Mouse (Mus musculus) naive thymus-derived CD4-positive, alpha-beta T cell, adult 5 months (primary cell): Measurements from ENCODE around the gene Gm12184. TPM values are rescaled to one million over a fixed set of nuclear protein-coding genes. Genes with fewer than 3 reads are reported as not detected.

Experiments
- polyA plus RNA-seq: library from polyadenylated mRNA; unstranded; fragments of 100-300 nt; shearing (Covaris generic); gene quantifications from one replicate; pipeline ENCODE4 v1.2.1, GENCODE M21; 2017

Gene Gm12184
- 7.6 TPM for polyA plus RNA-seq

GRCm38 (mm10) chr11:48825979-48826751 is at the start of gene Gm12184, which contains the start of gene Trim7:
Gm12184 (minus strand) TSS chr11:48826655.
Trim7 (plus strand) TSS chr11:48826140.

GRCm38 (mm10) chr11:48871201-48871772 is 44.8 kb upstream of the Gm12184 start, which contains the start of gene Irgm1:
Irgm1 (minus strand) TSS chr11:48871683.

GRCm38 (mm10) chr11:48816800-48817665 is 9.4 kb downstream of the Gm12184 start, which contains the start of gene Trim41:
Trim41 (minus strand) TSS chr11:48817353.

GRCm38 (mm10) chr11:48799921-48800701 is 26.3 kb downstream of the Gm12184 start, which contains the start of gene Rack1:
Rack1 (plus strand) TSS chr11:48800332.

Other genes starting within 250 kb of the Gm12184 start
- gene Rack1, start 26.3 kb downstream of the Gm12184 start, polyA plus RNA-seq = 728 TPM
- gene Trim41, start 9.3 kb downstream of the Gm12184 start, polyA plus RNA-seq = 0.92 TPM
- not detected for gene Trim7, start 515 bp downstream of the Gm12184 start, polyA plus RNA-seq
- gene Irgm1, start 45.0 kb upstream of the Gm12184 start, polyA plus RNA-seq = 68.5 TPM
- 0.91 TPM for gene Gm5431, start 75.6 kb upstream of the Gm12184 start, polyA plus RNA-seq
- 115 TPM for gene Psme2b, start 119.5 kb upstream of the Gm12184 start, polyA plus RNA-seq
- gene Olfr56, start 152.2 kb upstream of the Gm12184 start, polyA plus RNA-seq = 0.66 TPM
- 125 TPM for gene 9930111J21Rik1, start 152.7 kb upstream of the Gm12184 start, polyA plus RNA-seq
- gene Gm12185, start 165.6 kb upstream of the Gm12184 start, polyA plus RNA-seq = 2.9 TPM
- 200 TPM for gene Tgtp1, start 167.5 kb upstream of the Gm12184 start, polyA plus RNA-seq
- gene 9930111J21Rik2, start 224.6 kb upstream of the Gm12184 start, polyA plus RNA-seq = 92.8 TPM
- gene Tgtp2, start 237.6 kb upstream of the Gm12184 start, polyA plus RNA-seq = 187 TPM
- gene Ifi47, start 249.9 kb upstream of the Gm12184 start, polyA plus RNA-seq = 241 TPM